Mouse (Mus musculus) kidney, postnatal 0 days (tissue): Measurements from ENCODE around the gene Slc39a5. TPM values are rescaled to one million over a fixed set of nuclear protein-coding genes. Genes with fewer than 3 reads are reported as not detected.

ENCODE experiments used
- ATAC-seq: fragments of 200-750 bp; cut with Nextera tagmentation; replicated peaks from 2 replicates; pipeline ENCODE4 v1.8.0; 2017; ENCODE audit warnings: low read depth, moderate number of reproducible peaks, moderate TSS enrichment, moderate library complexity; ENCODE audit not compliant: low FRiP score
- DNase-seq: peaks from one replicate; pipeline ENCODE4 v3.0.0-alpha.2; 2016; ENCODE audit warnings: low spot score
- H3K27ac ChIP-seq: fragments of 300-500 bp; sonication (generic); 2 replicates; pipeline ENCODE4 v1.5.1; 2014; ENCODE audit warnings: mild to moderate bottlenecking
- H3K27me3 ChIP-seq: fragments of 300-500 bp; sonication (generic); 2 replicates; pipeline ENCODE4 v1.6.1; 2014; ENCODE audit warnings: low read length, mixed read lengths; ENCODE audit not compliant: insufficient read depth
- H3K36me3 ChIP-seq: fragments of 300-500 bp; sonication (generic); 2 replicates; pipeline ENCODE4 v1.6.1; 2014; ENCODE audit warnings: low read length, mixed read lengths; ENCODE audit not compliant: insufficient read depth
- H3K4me1 ChIP-seq: fragments of 300-500 bp; sonication (generic); replicated peaks from 2 replicates; pipeline ENCODE4 v1.6.1; 2014; ENCODE audit warnings: antibody characterized with exemption, low read length, mixed read lengths; ENCODE audit not compliant: insufficient read depth
- H3K4me2 ChIP-seq: fragments of 300-500 bp; sonication (generic); 2 replicates; pipeline ENCODE4 v1.6.1; 2014; ENCODE audit warnings: mild to moderate bottlenecking, low read length, moderate library complexity, mixed read lengths
- H3K4me3 ChIP-seq: fragments of 300-500 bp; sonication (generic); replicated peaks from 2 replicates; pipeline ENCODE4 v1.5.1; 2014; ENCODE audit warnings: low read depth, low read length
- H3K9ac ChIP-seq: fragments of 300-500 bp; sonication (generic); 2 replicates; pipeline ENCODE4 v1.6.1; 2014; ENCODE audit warnings: low read depth, low read length
- H3K9me3 ChIP-seq: fragments of 300-500 bp; sonication (generic); replicated peaks from 2 replicates; pipeline ENCODE4 v1.6.1; 2016; ENCODE audit warnings: low read length, inconsistent platforms, mixed read lengths
- CTCF ChIP-seq: IDR thresholded peaks from 2 replicates; pipeline ENCODE4 v1.5.1; 2016; ENCODE audit warnings: antibody characterized with exemption, low read depth, mild to moderate bottlenecking, moderate library complexity
- WGBS: fragments of 180-500 bp; shearing (Covaris S2); extraction: QIAGEN DNeasy Blood & Tissue Kit; methylation state at CpG from one replicate; pipeline ENCODE4 v1.1.7; 2014; 5-methylcytosine and 5-hydroxymethylcytosine counted together
- polyA plus RNA-seq: library from polyadenylated mRNA; unstranded; fragments of >200 nt; fragmentation: Nextera tagmentation; extraction: Ambion mirVana; gene quantifications from 2 replicates; pipeline ENCODE4 v1.2.1, GENCODE M21; 2015

Gene Slc39a5
- polyA plus RNA-seq, 1 experiment from 2014 or later, result 56.0 TPM

DNA sequence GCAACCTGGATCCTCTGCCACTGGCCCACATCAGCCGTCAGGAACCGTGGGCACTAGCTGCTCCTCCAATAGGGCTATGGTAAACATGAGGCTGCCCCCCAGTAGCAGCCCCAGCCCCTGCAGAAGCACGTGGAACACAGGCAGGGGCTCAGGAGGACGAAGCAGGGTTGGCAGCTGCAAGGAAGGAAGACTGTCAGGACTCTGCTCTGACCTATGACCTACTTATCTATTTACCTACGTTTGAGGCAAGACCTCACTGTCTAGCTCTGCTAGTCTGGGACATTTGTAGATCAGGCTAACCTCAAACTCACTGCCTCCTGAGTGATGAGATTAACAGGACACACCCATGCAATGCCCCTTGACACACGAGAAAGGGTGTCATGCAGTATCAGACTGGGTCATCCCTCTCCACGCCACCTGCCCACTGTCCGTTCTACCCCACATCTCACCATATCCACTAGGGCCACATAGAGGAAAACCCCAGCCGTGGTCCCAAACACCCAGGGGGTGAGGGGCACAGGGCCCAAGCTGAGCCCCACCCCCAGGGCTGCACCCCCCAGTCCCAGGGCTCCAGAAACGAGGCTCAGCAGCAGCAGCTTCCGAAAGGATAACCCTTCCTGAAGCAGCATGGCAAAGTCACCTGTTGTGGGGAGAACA lies 4.9 kb downstream of the Slc39a5 start:
- 65% methylated on average over 11 of the region's 11 CpGs for WGBS
- DNase-seq (no peak), ATAC-seq (no peak)
- Histone ChIP-seq H3K36me3 (peaks cover 25% of the 10 kb centered on the region; the same call in 1 of the 2 replicates), H3K27me3 (no peaks in the 10 kb centered on the region), H3K27ac (no peak overlapping the region), H3K4me1 (no peaks in the 10 kb centered on the region; the same call in 1 of the 2 replicates), H3K4me3 (no peak overlapping the region), H3K4me2 (no peak overlapping the region), H3K9me3 (no peaks in the 10 kb centered on the region), H3K9ac (no peak overlapping the region)
- no peak for TF ChIP-seq CTCF

DNA sequence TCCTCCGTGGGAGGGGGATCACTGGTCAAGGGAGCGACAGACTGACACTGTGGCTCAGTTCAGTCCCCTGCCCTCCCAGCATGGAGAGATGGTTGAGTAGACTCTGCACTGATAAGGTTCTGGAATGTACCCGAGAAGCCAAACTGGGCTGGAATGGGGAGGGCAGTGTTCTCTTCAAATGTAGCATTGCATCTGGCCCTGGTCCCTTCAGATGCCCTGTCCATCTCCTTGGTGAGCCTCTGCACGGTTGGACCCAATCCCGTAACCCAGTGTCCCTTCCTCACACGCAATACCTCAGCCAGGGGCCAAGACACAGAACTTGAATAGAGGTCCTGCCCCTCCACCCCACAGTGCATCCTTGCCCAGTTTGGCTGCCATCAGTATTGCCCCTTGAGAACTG lies 9.2 kb downstream of the Slc39a5 start:
- H3K27me3 ChIP-seq, result no peaks in the 10 kb centered on the region
- WGBS, result 72% methylated on average over 6 of the region's 6 CpGs

DNA sequence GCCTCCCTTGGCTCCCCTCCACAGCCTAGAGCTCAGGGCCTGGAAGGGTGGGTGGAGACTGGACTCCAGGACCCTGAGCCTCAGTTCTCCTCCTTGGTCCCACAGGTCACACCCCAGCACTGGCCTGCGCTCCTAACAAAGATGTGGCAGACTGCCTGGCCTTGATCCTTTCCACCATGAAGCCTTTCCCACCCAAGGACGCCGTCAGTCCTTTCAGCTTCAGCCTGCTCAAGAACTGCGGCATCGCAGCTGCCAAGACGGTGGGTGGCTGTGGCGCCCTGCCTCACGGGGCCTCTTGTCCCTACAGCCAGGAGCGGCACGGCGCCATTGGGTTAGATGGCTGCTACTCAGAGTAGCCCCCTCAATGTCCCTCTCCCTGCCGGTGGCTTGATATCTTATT lies 10.7 kb downstream of the Slc39a5 start:
- 91% methylated on average over 12 of the region's 12 CpGs for WGBS
- TF ChIP-seq CTCF, result no peak
- no peak overlapping the region for H3K27ac ChIP-seq
- DNase-seq (no peak), ATAC-seq (no peak)
- no peaks in the 10 kb centered on the region for H3K27me3 ChIP-seq
- H3K36me3 ChIP-seq, result peaks cover 77% of the 10 kb centered on the region
- no peak overlapping the region for H3K4me2 ChIP-seq
- no peaks in the 10 kb centered on the region for H3K9me3 ChIP-seq
- no peak overlapping the region for H3K9ac ChIP-seq
- no peaks in the 10 kb centered on the region for H3K4me1 ChIP-seq
- H3K4me3 ChIP-seq, result no peak overlapping the region

More for the DNA sequence above, 9.2 kb downstream of the Slc39a5 start:
- DNase-seq (no peak), ATAC-seq (no peak)
- H3K36me3 ChIP-seq, result peaks cover 67% of the 10 kb centered on the region
- no peaks in the 10 kb centered on the region for H3K4me1 ChIP-seq
- no peak overlapping the region for H3K4me3 ChIP-seq
- H3K9ac ChIP-seq, result no peak overlapping the region
- no peak overlapping the region for H3K4me2 ChIP-seq
- H3K9me3 ChIP-seq, result no peaks in the 10 kb centered on the region
- H3K27ac ChIP-seq, result no peak overlapping the region
- no peak for TF ChIP-seq CTCF

DNA sequence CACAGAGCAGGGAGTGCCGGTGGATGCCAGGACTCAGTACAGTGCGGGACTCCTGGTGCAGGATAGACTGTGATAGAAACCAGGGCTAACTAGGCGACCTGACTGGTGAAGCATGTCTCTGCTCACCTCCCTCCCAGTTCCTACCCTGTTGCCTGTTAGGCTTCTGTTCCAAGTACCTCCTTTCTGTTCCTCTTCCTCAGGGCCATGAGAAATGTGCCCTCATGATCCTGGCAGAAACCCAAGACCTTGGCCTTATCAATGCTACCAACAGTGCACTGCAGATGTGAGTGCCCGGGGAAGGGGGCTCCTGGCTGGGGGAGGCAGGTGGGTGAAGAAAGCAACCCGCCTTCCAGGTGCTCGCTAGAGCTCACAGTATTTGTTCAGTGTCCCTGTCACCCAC lies 11.5 kb downstream of the Slc39a5 start:
- no peaks in the 10 kb centered on the region for H3K4me1 ChIP-seq
- no peak for ATAC-seq
- no peak for TF ChIP-seq CTCF
- peaks cover 83% of the 10 kb centered on the region for H3K36me3 ChIP-seq
- H3K27me3 ChIP-seq, result no peaks in the 10 kb centered on the region
- H3K9me3 ChIP-seq, result no peaks in the 10 kb centered on the region
- H3K27ac ChIP-seq, result no peak overlapping the region
- H3K4me2 ChIP-seq, result no peak overlapping the region
- DNase-seq, result no peak
- H3K9ac ChIP-seq, result no peak overlapping the region
- 80% methylated on average over 6 of the region's 6 CpGs for WGBS
- no peak overlapping the region for H3K4me3 ChIP-seq

DNA sequence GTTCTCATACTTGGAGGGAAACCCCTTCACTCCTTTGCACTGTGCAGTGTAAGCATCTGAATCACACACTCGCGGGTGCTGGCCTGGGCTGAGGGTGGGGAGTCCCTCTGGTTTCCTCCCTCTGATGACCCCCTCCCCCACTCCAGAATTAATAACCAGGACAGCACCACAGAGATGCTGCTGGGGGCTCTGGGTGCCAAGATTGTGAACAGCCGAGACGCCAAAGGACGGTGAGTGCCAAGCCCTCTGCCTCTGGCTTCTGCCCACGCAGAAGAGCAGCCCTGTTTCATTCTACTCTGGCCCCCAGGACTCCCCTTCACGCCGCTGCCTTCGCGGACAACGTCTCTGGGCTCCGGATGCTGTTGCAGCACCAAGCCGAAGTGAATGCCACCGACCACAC lies 12.1 kb downstream of the Slc39a5 start:
- H3K27ac ChIP-seq, result no peak overlapping the region
- H3K27me3 ChIP-seq, result no peaks in the 10 kb centered on the region
- H3K9ac ChIP-seq, result no peak overlapping the region
- H3K36me3 ChIP-seq, result peaks cover 90% of the 10 kb centered on the region
- DNase-seq (no peak), ATAC-seq (no peak)
- WGBS, result 85% methylated on average over 14 of the region's 14 CpGs
- H3K4me1 ChIP-seq, result no peaks in the 10 kb centered on the region
- TF ChIP-seq CTCF, result no peak
- H3K4me2 ChIP-seq, result no peak overlapping the region
- H3K4me3 ChIP-seq, result no peak overlapping the region
- no peaks in the 10 kb centered on the region for H3K9me3 ChIP-seq

DNA sequence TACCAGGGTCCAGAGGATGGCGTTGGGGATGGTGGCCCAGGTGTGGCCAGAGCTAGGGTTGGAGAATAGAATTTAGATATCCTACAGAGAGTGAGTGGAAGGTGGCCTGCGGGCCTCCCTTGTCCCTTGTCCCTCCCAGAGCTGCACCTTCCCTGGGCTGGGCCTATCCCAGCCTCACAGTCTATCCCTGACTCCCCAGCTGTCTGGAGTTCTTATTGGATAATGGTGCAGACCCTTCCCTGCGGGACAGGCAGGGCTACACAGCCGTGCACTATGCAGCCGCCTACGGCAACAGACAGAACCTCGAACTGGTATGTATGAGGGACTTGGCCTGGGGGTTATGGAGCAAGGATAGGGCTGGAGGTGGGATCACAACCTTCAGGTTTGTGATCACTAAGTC lies 15.1 kb downstream of the Slc39a5 start:
- no peaks in the 10 kb centered on the region for H3K4me1 ChIP-seq
- WGBS, result 95% methylated on average over 7 of the region's 7 CpGs
- no peak overlapping the region for H3K27ac ChIP-seq
- no peak for DNase-seq
- H3K36me3 ChIP-seq, result peaks cover 87% of the 10 kb centered on the region
- H3K9me3 ChIP-seq, result no peaks in the 10 kb centered on the region
- H3K4me3 ChIP-seq, result no peak overlapping the region
- TF ChIP-seq CTCF, result no peak
- H3K4me2 ChIP-seq, result no peak overlapping the region
- ATAC-seq, result no peak
- no peak overlapping the region for H3K9ac ChIP-seq
- H3K27me3 ChIP-seq, result no peaks in the 10 kb centered on the region

DNA sequence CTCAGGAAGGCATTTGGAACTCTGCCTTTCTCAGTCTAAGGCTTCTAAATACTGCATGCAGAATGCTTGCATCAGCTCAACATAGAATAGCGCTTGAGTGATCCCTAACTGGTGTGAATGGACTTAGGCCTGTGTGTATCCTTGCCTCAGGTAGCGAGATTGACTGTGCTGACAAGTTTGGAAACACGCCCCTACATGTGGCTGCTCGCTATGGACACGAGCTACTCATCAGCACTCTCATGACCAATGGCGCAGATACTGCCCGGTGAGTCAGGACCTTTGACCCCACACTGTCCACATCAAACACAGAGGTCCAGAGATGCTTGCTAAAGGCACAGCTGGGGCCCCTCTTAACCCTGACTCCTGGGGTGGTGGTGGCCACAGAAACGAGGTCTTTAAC lies 18.5 kb downstream of the Slc39a5 start:
- H3K27ac ChIP-seq, result no peak overlapping the region
- DNase-seq, result no peak
- no peak overlapping the region for H3K4me2 ChIP-seq
- no peak overlapping the region for H3K9ac ChIP-seq
- H3K9me3 ChIP-seq, result no peaks in the 10 kb centered on the region
- H3K27me3 ChIP-seq, result no peaks in the 10 kb centered on the region
- WGBS, result 81% methylated on average over 8 of the region's 8 CpGs
- peaks cover 74% of the 10 kb centered on the region for H3K36me3 ChIP-seq
- H3K4me1 ChIP-seq, result peaks cover 6% of the 10 kb centered on the region; the same call in 1 of the 2 replicates
- ATAC-seq, result 0 out of 2 replicates have a peak, but pooled peaks have one; percentile 22
- TF ChIP-seq CTCF, result no peak
- no peak overlapping the region for H3K4me3 ChIP-seq
